Mouse (Mus musculus) forebrain, embryonic 13.5 days (tissue): ENCODE measurements around the gene Hmga2. TPM values are rescaled to one million over a fixed set of nuclear protein-coding genes. Genes with fewer than 3 reads are reported as not detected.

Source experiments
- ATAC-seq: fragments of 200-750 bp; cut with Nextera tagmentation; 2 replicates; pipeline ENCODE4 v1.8.0; 2017
- H3K27ac ChIP-seq: fragments of 300-500 bp; sonication (generic); 2 replicates; pipeline ENCODE4 v1.5.1; 2015; ENCODE audit warnings: inconsistent platforms, mild to moderate bottlenecking, moderate library complexity
- H3K27me3 ChIP-seq: fragments of 300-500 bp; sonication (generic); 2 replicates; pipeline ENCODE4 v1.6.1; 2015; ENCODE audit warnings: mild to moderate bottlenecking, inconsistent platforms
- H3K36me3 ChIP-seq: fragments of 300-500 bp; sonication (generic); 2 replicates; pipeline ENCODE4 v1.6.1; 2015; ENCODE audit warnings: mild to moderate bottlenecking, inconsistent platforms; ENCODE audit not compliant: poor library complexity, severe bottlenecking
- H3K4me1 ChIP-seq: fragments of 300-500 bp; sonication (generic); 2 replicates; pipeline ENCODE4 v1.6.1; 2015; ENCODE audit warnings: inconsistent platforms
- H3K4me2 ChIP-seq: fragments of 300-500 bp; sonication (generic); 2 replicates; pipeline ENCODE4 v1.6.1; 2015; ENCODE audit warnings: inconsistent platforms, mild to moderate bottlenecking, moderate library complexity
- H3K4me3 ChIP-seq: fragments of 300-500 bp; sonication (generic); 2 replicates; pipeline ENCODE4 v1.5.1; 2015; ENCODE audit warnings: mild to moderate bottlenecking, inconsistent platforms
- H3K9ac ChIP-seq: fragments of 300-500 bp; sonication (generic); 2 replicates; pipeline ENCODE4 v1.6.1; 2015; ENCODE audit warnings: mild to moderate bottlenecking, inconsistent platforms
- H3K9me3 ChIP-seq: fragments of 300-500 bp; sonication (generic); replicated peaks from 2 replicates; pipeline ENCODE4 v1.6.1; 2016; ENCODE audit warnings: inconsistent platforms
- WGBS: fragments of 180-500 bp; shearing (Covaris S2); methylation state at CpG from one replicate; pipeline ENCODE4 v1.1.7; 2015; 5-methylcytosine and 5-hydroxymethylcytosine counted together
- microRNA counts: library from miRNA; unstranded; fragments of <30 nt; microRNA quantifications from one replicate; lab custom pipeline; 2016
- microRNA-seq: library from miRNA; unstranded; fragments of <30 nt; microRNA quantifications from one replicate; pipeline ENCODE4, GENCODE M21; 2016
- polyA plus RNA-seq: library from polyadenylated mRNA; unstranded; fragments of >200 nt; fragmentation: Nextera tagmentation; extraction: Ambion mirVana; gene quantifications from 2 replicates; pipeline ENCODE4 v1.2.1, GENCODE M21; 2015

The Hmga2 gene
- polyA plus RNA-seq, 1 experiment from 2014 or later: 12.1 TPM

DNA sequence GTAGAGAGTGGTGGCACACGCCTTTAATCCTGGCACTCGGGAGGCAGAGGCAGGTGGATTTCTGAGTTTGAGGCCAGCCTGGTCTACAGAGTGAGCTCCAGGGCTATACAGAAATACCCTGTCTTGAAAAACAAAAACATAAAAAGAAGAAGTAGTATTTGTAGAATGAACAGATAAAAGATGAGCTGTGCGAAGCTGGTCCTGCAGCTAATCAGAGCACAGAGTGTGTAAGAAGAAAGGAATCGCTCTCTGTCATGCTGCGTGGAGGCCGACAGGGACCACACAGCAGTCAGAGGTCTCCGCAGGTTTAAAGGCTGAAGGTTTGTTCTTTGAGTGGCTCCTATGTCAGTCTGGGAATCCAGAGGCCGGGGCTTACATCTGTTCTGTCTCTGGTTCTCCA lies 153.5 kb downstream of the Hmga2 start:
- no peak overlapping the region for H3K4me2 ChIP-seq
- no peak overlapping the region for H3K27ac ChIP-seq
- no peak for ATAC-seq
- no peaks in the 10 kb centered on the region for H3K27me3 ChIP-seq
- H3K9me3 ChIP-seq: no peaks in the 10 kb centered on the region
- H3K9ac ChIP-seq: no peak overlapping the region
- WGBS: 94% methylated on average over 8 of the region's 8 CpGs
- H3K36me3 ChIP-seq: no peaks in the 10 kb centered on the region
- no peaks in the 10 kb centered on the region for H3K4me1 ChIP-seq
- H3K4me3 ChIP-seq: no peak overlapping the region

DNA sequence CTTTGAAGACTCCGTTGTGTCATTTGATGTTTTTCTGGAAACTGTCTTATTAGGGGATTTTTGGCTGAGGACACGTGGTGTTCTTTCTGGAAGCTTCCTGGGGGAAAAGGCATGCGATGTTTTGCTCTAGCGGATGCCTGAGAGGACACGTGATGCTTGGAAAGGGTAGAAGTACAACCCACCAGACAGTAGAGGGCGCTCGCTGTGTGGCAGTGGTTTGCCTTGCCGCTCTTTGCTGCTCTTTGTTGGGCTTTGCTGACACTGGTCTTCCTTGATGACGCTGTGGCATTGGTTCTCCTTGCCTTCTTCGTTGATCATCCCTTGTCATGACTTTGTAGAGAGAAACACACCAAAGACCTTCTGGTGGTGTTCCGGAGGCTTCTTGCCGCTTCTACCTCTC lies 156.7 kb downstream of the Hmga2 start:
- no peaks in the 10 kb centered on the region for H3K36me3 ChIP-seq
- no peak overlapping the region for H3K4me2 ChIP-seq
- H3K4me1 ChIP-seq: no peaks in the 10 kb centered on the region
- WGBS: 89% methylated on average over 12 of the region's 12 CpGs
- H3K27ac ChIP-seq: no peak overlapping the region
- H3K9me3 ChIP-seq: no peaks in the 10 kb centered on the region
- H3K9ac ChIP-seq: no peak overlapping the region
- no peak overlapping the region for H3K4me3 ChIP-seq
- H3K27me3 ChIP-seq: no peaks in the 10 kb centered on the region
- no peak for ATAC-seq

MicroRNAs encoded within 50 kb of the gene (microRNA counts, 519-probe panel; counts per million panel counts)
- microRNA mmu-miR-763 (lab: Ali Mortazavi, UCI): 177 counts per million, percentile 53 among the panel's probes with 10 or more counts

Small RNA genes lying within 50 kb of the gene (microRNA-seq; reads per million reads assigned to microRNA genes)
- gene Mir763: not detected

Other genes starting within 250 kb of the Hmga2 start
- gene Llph, start 249.4 kb downstream of the Hmga2 start, polyA plus RNA-seq: 50.9 and 58.7 TPM in 2 replicates